Mouse (Mus musculus): Measurements from ENCODE around the gene Apbb1. TPM values are rescaled to one million over a fixed set of nuclear protein-coding genes. Genes with fewer than 3 reads are reported as not detected.

Gene Apbb1
- polyA plus RNA-seq (2015; fragmentation: Nextera tagmentation; extraction: Ambion mirVana), result 62.1 and 62.2 TPM in 2 replicates

DNA sequence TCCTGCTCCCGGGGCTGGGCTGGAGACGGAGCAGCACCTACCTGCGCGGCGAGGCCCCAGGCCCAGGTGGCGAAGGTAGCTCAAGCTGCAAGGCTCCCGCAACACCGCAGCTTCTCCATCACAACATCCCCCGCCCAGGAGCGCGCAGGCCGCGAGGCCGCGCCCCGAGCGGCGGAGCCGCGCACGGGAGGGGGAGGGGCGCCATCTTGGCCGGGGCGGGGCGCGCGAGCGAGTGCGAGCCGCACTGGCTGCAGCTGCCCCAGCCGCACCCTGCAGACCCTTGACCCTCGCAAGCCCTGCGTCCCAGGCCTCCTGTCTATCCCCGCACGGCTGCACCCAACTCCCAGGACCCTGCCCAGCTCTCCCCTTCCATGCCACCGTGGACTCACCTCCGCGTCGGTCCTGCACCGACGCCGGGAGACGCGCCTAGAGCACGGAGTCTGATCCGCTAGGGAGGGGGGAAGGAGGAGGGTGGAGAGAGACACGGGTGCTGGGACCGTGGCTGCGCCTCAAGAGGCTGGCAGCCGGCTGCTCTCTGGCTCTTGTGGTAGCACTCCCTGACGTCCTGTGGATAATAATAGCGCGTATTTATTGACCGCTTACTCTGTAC, at the start of gene Apbb1:
Gene Apbb1 (minus strand): TSS at position 560 of the 610 bp plus-strand sequence.
- Histone ChIP-seq H3K27me3 (ENCODE audit: insufficient read depth, low read length) (no peaks in the 10 kb centered on the region), H3K9ac (replicated peaks; ENCODE audit: low read length) (peak within 1 kb of the TSS; percentile 72), H3K4me1 (ENCODE audit: insufficient read depth, low read length) (peaks cover 16% of the 10 kb centered on the region; the same call in 1 of the 2 replicates), H3K4me3 (ENCODE audit: low read length) (peak within 1 kb of the TSS; percentile 71), H3K27ac (ENCODE audit: low read length) (peak within 1 kb of the TSS; percentile 67; the same call in 1 of the 2 replicates), H3K4me2 (replicated peaks; ENCODE audit: low read depth, low read length) (peak within 1 kb of the TSS; percentile 93), H3K36me3 (ENCODE audit: insufficient read depth, low read length) (no peaks in the 10 kb centered on the region), H3K9me3 (ENCODE audit: low read length) (no peaks in the 10 kb centered on the region)
- WGBS, result under 1% methylated on average over 53 of the region's 54 CpGs
- peak; percentile 94 for ATAC-seq (ENCODE audit: low FRiP score, low TSS enrichment)

DNA sequence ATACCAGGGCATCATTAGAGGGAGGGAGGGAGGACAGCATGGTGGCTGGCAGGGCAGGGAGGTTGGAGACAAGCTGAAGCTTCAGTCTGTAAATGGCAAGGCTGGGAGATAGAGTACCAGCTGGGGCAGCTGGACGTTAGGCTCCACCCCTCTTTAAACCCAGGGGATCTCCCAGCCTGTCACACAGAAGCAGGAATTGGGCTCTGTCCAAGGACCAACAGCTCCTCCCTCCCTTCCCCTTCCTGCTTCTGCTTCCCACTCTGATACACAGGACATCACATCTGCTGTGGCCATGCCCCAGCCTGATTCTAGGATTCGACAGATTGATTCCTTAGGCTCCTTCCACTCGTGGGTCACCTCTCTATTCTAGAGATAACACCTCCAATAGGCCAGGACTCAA, 47.2 kb upstream of the Apbb1 start:
- Histone ChIP-seq H3K4me1 (ENCODE audit: insufficient read depth, low read length) (peaks cover 28% of the 10 kb centered on the region), H3K4me2 (replicated peaks; ENCODE audit: low read depth, low read length) (no peak overlapping the region), H3K36me3 (ENCODE audit: insufficient read depth, low read length) (peaks cover 15% of the 10 kb centered on the region), H3K27ac (ENCODE audit: low read length) (peak overlapping the region; percentile 57; the same call in 1 of the 2 replicates), H3K9ac (replicated peaks; ENCODE audit: low read length) (no peak overlapping the region; the same call in 1 of the 2 replicates), H3K9me3 (ENCODE audit: low read length) (no peaks in the 10 kb centered on the region), H3K27me3 (ENCODE audit: insufficient read depth, low read length) (no peaks in the 10 kb centered on the region), H3K4me3 (ENCODE audit: low read length) (no peak overlapping the region)
- 26% methylated on average over 3 of the region's 3 CpGs for whole genome bisulfite sequencing
- ATAC-seq (ENCODE audit: low FRiP score, low TSS enrichment), result peak; percentile 13; the same call in 1 of the 2 replicates

DNA sequence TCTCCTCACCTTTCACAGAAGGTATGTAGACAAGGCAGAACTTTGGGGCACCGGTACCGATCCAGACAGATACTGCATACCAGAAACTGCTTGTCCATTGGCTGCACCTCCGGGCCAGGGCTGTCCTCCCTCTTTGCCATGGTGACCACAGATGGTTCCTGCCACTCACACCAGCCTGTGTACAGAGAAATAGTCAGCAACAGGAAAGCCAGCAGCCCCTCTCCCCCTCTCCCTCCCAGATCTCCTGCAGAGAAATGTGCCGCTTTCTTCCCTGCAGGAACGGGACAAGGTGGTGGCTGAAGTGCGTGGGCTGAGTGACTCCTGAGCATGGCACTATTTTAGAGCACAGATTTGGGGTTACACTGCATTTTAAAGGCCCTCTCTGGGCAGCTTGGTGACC, 43.9 kb upstream of the Apbb1 start:
- Histone ChIP-seq H3K4me1 (ENCODE audit: insufficient read depth, low read length) (peaks cover 24% of the 10 kb centered on the region), H3K36me3 (ENCODE audit: insufficient read depth, low read length) (peaks cover 24% of the 10 kb centered on the region), H3K9ac (replicated peaks; ENCODE audit: low read length) (no peak overlapping the region), H3K27me3 (ENCODE audit: insufficient read depth, low read length) (no peaks in the 10 kb centered on the region), H3K4me3 (ENCODE audit: low read length) (no peak overlapping the region), H3K9me3 (ENCODE audit: low read length) (no peaks in the 10 kb centered on the region), H3K4me2 (replicated peaks; ENCODE audit: low read depth, low read length) (no peak overlapping the region), H3K27ac (ENCODE audit: low read length) (no peak overlapping the region)
- 88% methylated on average over 6 of the region's 6 CpGs for WGBS
- ATAC-seq (ENCODE audit: low FRiP score, low TSS enrichment), result no peak

DNA sequence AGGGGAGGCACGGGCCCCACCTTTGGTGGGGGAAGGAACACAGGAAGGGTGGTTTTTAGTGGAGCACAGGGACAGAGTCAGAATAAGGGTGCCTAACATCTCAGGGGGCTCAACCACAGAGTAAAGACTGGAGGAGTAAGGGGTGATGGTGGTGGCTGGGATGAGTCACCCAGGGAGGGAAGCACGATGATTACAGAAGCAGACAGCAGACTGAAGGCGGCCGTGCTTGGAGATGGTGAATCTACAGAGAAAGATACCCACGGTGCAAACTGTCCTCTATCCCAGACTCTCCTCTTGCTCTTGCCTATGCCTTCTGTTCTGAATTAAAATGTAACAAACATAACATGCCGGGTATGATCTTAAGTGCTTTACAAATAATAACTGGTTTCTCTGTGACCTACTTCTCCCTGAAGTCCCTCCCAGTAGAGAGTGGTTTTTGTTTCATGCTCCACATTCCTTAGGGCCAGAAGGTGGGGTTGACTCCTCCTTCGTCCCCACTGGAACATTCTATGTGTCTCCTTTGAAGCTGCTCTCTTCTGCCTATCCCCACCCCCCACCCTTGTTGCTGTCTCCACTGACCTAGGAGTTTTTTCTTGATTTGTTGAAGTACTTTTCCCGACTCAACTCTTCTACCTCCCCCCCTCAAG, 40.3 kb upstream of the Apbb1 start:
- 68% methylated on average over 8 of the region's 8 CpGs for WGBS
- no peak overlapping the region for H3K27ac ChIP-seq (ENCODE audit: low read length)
- H3K27me3 ChIP-seq (ENCODE audit: insufficient read depth, low read length), result no peaks in the 10 kb centered on the region
- H3K36me3 ChIP-seq (ENCODE audit: insufficient read depth, low read length), result peaks cover 47% of the 10 kb centered on the region
- H3K4me1 ChIP-seq (ENCODE audit: insufficient read depth, low read length), result peaks cover 6% of the 10 kb centered on the region; the same call in 1 of the 2 replicates
- no peak overlapping the region for H3K4me2 ChIP-seq (replicated peaks; ENCODE audit: low read depth, low read length)
- H3K9ac ChIP-seq (replicated peaks; ENCODE audit: low read length), result no peak overlapping the region
- no peak for ATAC-seq (ENCODE audit: low FRiP score, low TSS enrichment)
- H3K9me3 ChIP-seq (ENCODE audit: low read length), result no peaks in the 10 kb centered on the region
- no peak overlapping the region for H3K4me3 ChIP-seq (ENCODE audit: low read length)

DNA sequence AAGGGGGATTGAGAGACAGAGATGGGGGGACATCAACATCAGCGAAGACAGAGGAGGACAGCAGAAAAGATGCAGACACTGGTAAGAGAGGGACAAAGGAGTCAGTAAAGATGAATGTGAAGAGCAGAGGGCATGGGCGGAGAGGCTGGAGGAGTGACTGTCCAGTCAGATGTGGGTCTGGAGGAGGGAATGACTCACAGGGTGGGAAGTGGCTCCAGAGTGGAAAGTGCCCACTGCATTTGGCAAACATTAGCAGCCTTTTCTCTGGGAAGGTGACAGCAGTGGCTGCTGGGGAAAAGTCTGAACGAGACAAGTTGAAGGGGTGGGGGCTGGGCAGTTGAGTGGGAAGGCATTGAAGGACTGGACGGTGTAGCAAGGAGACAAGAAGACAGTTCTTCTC, 39.6 kb upstream of the Apbb1 start:
- no peak for ATAC-seq (ENCODE audit: low FRiP score, low TSS enrichment)

DNA sequence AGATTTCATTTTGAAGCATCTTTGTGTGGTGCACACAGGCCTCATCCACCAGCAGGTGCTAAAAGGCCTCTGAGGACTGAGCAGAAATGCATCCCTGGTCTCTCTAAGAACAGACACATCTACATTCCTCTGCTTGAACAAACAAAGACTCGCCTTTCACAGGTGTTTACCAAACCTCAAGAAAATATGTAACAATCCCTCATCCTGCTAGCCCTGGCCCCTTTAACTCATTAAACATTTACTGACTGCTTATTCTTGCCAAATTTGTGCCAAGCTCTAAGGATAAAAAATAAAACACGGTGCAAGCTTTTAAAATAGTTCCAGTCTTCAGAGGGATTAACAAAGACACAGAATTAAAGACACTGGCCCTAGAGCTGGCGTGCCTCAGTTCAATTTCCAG, 38.2 kb upstream of the Apbb1 start:
- no peak for ATAC-seq (ENCODE audit: low FRiP score, low TSS enrichment)
- H3K27me3 ChIP-seq (ENCODE audit: insufficient read depth, low read length), result no peaks in the 10 kb centered on the region

More for the DNA sequence above, 39.6 kb upstream of the Apbb1 start:
- peaks cover 6% of the 10 kb centered on the region; the same call in 1 of the 2 replicates for H3K4me1 ChIP-seq (ENCODE audit: insufficient read depth, low read length)
- H3K4me2 ChIP-seq (replicated peaks; ENCODE audit: low read depth, low read length), result no peak overlapping the region
- no peak overlapping the region for H3K27ac ChIP-seq (ENCODE audit: low read length)
- H3K4me3 ChIP-seq (ENCODE audit: low read length), result no peak overlapping the region
- no peak overlapping the region for H3K9ac ChIP-seq (replicated peaks; ENCODE audit: low read length)
- H3K36me3 ChIP-seq (ENCODE audit: insufficient read depth, low read length), result peaks cover 52% of the 10 kb centered on the region
- no peaks in the 10 kb centered on the region for H3K9me3 ChIP-seq (ENCODE audit: low read length)
- H3K27me3 ChIP-seq (ENCODE audit: insufficient read depth, low read length), result no peaks in the 10 kb centered on the region
- 71% methylated on average over 4 of the region's 4 CpGs for WGBS

DNA sequence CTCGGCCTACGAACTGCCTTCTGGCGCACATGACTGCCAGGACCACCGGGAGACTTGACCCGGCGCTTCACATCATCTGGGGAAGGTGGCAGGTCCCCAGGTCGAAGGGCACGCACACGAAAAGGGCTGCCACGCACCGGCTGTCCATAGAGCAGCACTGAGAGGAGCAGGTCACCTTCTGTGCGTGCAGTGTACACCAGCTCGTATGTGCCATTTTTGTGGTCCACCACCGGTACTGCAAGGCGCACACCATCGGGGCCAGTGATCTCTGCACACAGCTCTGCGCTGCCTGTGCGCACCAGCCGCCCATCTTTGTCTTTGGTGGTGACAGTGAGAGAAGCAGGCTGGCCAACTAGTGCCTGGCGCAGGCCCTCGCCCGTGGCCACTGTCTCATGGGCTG, 36.4 kb upstream of the Apbb1 start:
- Histone ChIP-seq H3K4me3 (ENCODE audit: low read length) (no peak overlapping the region), H3K27me3 (ENCODE audit: insufficient read depth, low read length) (no peaks in the 10 kb centered on the region), H3K4me2 (replicated peaks; ENCODE audit: low read depth, low read length) (no peak overlapping the region), H3K27ac (ENCODE audit: low read length) (no peak overlapping the region), H3K36me3 (ENCODE audit: insufficient read depth, low read length) (peaks cover 59% of the 10 kb centered on the region), H3K9ac (replicated peaks; ENCODE audit: low read length) (no peak overlapping the region), H3K4me1 (ENCODE audit: insufficient read depth, low read length) (peaks cover 6% of the 10 kb centered on the region; the same call in 1 of the 2 replicates), H3K9me3 (ENCODE audit: low read length) (no peaks in the 10 kb centered on the region)
- ATAC-seq (ENCODE audit: low FRiP score, low TSS enrichment), result no peak
- WGBS, result 95% methylated on average over 22 of the region's 22 CpGs

More for the DNA sequence above, 38.2 kb upstream of the Apbb1 start:
- WGBS, result 76% methylated on average over 3 of the region's 3 CpGs
- Histone ChIP-seq H3K9me3 (ENCODE audit: low read length) (no peaks in the 10 kb centered on the region), H3K4me3 (ENCODE audit: low read length) (no peak overlapping the region), H3K9ac (replicated peaks; ENCODE audit: low read length) (no peak overlapping the region), H3K4me1 (ENCODE audit: insufficient read depth, low read length) (peaks cover 6% of the 10 kb centered on the region; the same call in 1 of the 2 replicates), H3K4me2 (replicated peaks; ENCODE audit: low read depth, low read length) (no peak overlapping the region), H3K36me3 (ENCODE audit: insufficient read depth, low read length) (peaks cover 54% of the 10 kb centered on the region), H3K27ac (ENCODE audit: low read length) (no peak overlapping the region)

DNA sequence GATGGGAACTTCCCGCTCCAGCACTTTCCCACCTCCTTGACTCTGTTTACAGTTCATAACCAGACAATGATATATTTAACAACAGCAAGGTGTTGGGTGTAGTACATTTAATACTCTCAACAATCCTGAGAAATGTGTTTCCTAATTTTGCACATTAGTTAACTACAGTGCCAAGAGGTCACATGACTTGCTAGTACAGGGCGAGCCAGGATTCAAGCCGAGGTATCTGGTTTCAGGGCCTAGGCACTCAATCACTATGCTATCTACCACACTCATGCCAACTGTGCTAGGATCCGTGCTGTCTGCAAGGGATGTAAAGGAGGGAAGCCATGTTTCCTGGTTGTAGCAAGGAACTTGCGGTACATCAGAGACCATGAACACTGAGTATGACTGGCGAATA, 35.1 kb upstream of the Apbb1 start:
- Histone ChIP-seq H3K4me2 (replicated peaks; ENCODE audit: low read depth, low read length) (no peak overlapping the region), H3K4me1 (ENCODE audit: insufficient read depth, low read length) (no peaks in the 10 kb centered on the region), H3K27me3 (ENCODE audit: insufficient read depth, low read length) (no peaks in the 10 kb centered on the region), H3K4me3 (ENCODE audit: low read length) (no peak overlapping the region), H3K36me3 (ENCODE audit: insufficient read depth, low read length) (peaks cover 64% of the 10 kb centered on the region), H3K9me3 (ENCODE audit: low read length) (no peaks in the 10 kb centered on the region), H3K27ac (ENCODE audit: low read length) (no peak overlapping the region), H3K9ac (replicated peaks; ENCODE audit: low read length) (no peak overlapping the region)
- no peak for ATAC-seq (ENCODE audit: low FRiP score, low TSS enrichment)
- 71% methylated on average over 6 of the region's 6 CpGs for WGBS

DNA sequence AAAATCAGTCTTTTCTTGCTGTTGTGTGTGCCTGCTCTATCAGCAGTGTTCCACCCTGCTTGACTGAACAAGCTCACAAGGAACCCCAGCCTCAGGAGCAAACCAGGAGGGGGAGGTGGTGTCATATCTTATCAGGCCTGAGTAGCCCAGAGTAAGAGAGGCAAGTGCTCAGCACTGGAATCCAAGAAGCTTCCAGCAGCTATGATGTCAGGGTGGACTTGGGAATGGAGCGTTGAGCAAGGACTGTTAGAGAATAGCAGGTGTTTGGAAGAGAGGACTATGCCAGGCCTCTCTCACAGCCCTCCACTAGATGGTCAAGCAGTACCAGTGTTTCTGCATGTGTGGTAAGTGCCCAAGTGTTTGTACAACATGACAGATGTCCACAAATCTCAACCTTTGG, 34.3 kb upstream of the Apbb1 start:
- Histone ChIP-seq H3K4me2 (replicated peaks; ENCODE audit: low read depth, low read length) (no peak overlapping the region), H3K9me3 (ENCODE audit: low read length) (no peaks in the 10 kb centered on the region), H3K9ac (replicated peaks; ENCODE audit: low read length) (no peak overlapping the region), H3K4me1 (ENCODE audit: insufficient read depth, low read length) (no peaks in the 10 kb centered on the region), H3K27ac (ENCODE audit: low read length) (no peak overlapping the region), H3K36me3 (ENCODE audit: insufficient read depth, low read length) (peaks cover 72% of the 10 kb centered on the region), H3K27me3 (ENCODE audit: insufficient read depth, low read length) (no peaks in the 10 kb centered on the region), H3K4me3 (ENCODE audit: low read length) (no peak overlapping the region)
- no peak for ATAC-seq (ENCODE audit: low FRiP score, low TSS enrichment)
- WGBS, result 100% methylated on average over 1 of the region's 1 CpGs

DNA sequence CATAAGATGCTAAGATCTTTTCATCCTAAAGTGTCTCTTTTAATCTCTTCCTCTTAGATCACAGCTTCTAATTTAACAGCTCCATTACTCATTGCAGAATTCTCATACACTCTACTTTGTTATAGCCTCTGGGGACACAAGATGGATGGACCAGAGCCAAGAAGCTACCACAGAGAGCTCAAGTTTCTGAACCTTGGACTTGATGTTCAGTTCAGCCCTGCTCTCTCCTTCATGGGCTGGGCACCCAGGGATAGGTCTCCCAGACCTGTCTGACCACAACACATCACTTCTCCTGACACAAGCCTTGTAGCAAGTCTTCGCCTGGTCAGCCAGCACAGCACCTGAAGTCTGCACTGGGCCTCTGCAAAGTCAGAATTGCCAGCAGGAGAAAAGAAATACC, 32.9 kb upstream of the Apbb1 start:
- peaks cover 82% of the 10 kb centered on the region for H3K36me3 ChIP-seq (ENCODE audit: insufficient read depth, low read length)
- H3K27ac ChIP-seq (ENCODE audit: low read length), result no peak overlapping the region
- no peak overlapping the region for H3K9ac ChIP-seq (replicated peaks; ENCODE audit: low read length)
- no peaks in the 10 kb centered on the region for H3K27me3 ChIP-seq (ENCODE audit: insufficient read depth, low read length)
- no peaks in the 10 kb centered on the region for H3K4me1 ChIP-seq (ENCODE audit: insufficient read depth, low read length)
- WGBS, result 100% methylated on average over 1 of the region's 1 CpGs
- ATAC-seq (ENCODE audit: low FRiP score, low TSS enrichment), result no peak
- no peak overlapping the region for H3K4me2 ChIP-seq (replicated peaks; ENCODE audit: low read depth, low read length)
- H3K9me3 ChIP-seq (ENCODE audit: low read length), result no peaks in the 10 kb centered on the region
- H3K4me3 ChIP-seq (ENCODE audit: low read length), result no peak overlapping the region
